Mouse (Mus musculus): ENCODE data around the gene Nos2. TPM values are rescaled to one million over a fixed set of nuclear protein-coding genes. Genes with fewer than 3 reads are reported as not detected.

The Nos2 gene
- total RNA-seq, 2 experiments from 2014 or later = 1.1 to 1.2 TPM

GRCm38 (mm10) chr11:78956260-78956659 is 35.7 kb downstream of the Nos2 start:
- DNase-seq = peak; percentile 66 to 72
- intact Hi-C loops (cut with DNase I) = loop anchor here (2.0 kb wide), 1 partner anchor 99 kb away; no protein-coding TSS in a partner anchor

GRCm38 (mm10) chr11:78959367-78959766 is 38.8 kb downstream of the Nos2 start:
- DNase-seq = no peak
- intact Hi-C loops (cut with DNase I) = no loop called here

DNA sequence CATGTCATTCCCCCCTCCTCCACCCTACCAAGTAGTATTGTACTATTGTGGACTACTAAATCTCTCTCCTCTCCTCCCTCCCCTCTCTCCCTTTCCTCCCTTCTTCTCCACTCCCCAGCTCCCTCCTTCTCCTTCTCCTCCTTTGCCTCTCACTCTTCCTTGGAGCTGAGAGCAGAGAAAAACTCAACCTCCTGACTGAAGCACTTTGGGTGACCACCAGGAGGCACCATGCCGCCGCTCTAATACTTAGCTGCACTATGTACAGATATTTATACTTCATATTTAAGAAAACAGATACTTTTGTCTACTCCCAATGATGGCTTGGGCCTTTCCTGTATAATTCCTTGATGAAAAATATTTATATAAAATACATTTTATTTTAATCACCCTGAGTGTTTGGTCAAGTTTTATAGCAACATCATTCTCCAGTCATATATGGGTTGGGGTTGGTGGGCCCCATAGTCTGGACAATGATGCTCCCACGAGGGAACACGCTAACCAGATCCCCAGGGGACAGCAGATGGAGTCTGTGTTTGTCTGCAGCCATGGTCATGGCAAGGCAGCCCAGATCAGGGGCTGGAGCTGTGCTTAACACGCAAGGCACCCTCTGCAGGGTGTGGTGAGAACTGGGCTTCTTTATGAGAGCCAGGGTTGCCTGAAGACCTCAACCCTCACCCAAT is 39.4 kb downstream of the Nos2 start:
- DNase-seq = no peak
- intact Hi-C loops (cut with DNase I) = loop anchor here (10.0 kb wide), 1 partner anchor 335 kb away; the partner anchor contains the start of gene Gm9964

DNA sequence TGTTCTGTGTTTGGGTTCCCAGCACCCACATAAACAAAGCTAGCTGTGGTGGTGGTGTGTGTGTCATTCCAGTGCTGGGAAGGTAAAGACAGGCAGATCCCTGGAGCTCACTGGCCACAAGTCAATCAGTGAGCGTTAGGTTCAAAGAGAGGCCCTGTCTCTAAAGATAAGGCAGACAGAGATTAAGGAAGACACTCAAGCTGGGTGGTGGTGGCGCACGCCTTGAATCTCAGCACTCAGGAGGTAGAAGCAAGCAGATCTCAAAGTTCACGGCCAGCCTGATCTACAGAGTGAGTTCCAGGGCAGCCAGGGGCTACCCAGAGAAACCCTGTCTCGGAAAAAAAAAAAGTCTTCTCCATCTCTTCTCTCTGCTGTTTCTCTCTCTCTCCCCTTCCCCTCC is 40.6 kb downstream of the Nos2 start:
- DNase-seq = no peak
- intact Hi-C loops (cut with DNase I) = loop anchor here (10.0 kb wide), 1 partner anchor 334 kb away; the partner anchor contains the start of gene Gm9964

DNA sequence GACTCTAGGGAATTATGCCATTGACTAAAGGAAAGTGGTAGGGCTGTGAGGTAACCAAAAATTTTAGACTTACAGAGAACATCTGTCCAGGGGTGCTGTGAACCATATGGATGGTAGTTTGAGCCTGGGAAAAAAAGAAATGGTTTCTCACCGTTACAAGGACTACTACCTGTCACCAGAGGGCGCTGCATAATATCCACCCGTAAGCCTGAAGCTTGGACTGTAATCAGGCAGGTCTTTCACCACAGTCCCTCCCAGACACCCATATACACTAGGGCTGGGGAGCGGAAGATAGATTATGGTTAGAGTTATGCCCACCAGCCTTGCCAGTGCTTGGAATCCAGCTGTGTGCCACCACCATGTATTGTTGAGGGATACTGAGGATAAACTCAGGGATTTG is 46.8 kb downstream of the Nos2 start:
- intact Hi-C loops (cut with DNase I) = loop anchor here (2.0 to 10.0 kb wide), 2 partner anchors 247 to 327 kb away; partner anchors contain the start of gene Gm9964
- DNase-seq = peak in 1 of 2 experiments; percentile 30

DNA sequence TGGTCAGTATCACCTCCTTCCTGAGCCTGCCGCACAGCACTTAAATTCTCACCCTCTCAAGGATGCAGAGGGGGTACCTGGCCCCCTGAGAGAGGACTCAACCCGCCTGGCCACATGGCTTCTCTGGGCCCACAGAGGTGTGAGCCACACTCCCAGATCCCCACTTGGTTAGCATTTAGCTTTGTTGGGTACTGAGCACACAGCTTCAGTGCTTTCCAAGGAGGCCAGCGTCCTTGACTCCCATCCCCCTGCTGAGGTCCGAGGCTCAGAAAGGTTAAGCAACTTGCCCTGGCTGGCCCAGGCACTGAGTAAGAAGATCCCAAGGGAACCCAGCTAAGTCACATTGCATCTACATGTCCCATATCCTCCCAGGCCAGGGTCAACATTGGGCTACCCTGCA is 47.5 kb downstream of the Nos2 start:
- no peak for DNase-seq
- intact Hi-C loops (cut with DNase I) = loop anchor here (10.0 kb wide), 1 partner anchor 327 kb away; the partner anchor contains the start of gene Gm9964

- intact Hi-C loops (cut with DNase I) = no loop called here
- DNase-seq = no peak
Measured at GRCm38 (mm10) chr11:78971096-78971495, 50.5 kb downstream of the Nos2 start.

GRCm38 (mm10) chr11:78971746-78972145 is 51.2 kb downstream of the Nos2 start:
- intact Hi-C loops (cut with DNase I) = no loop called here
- no peak for DNase-seq

DNA sequence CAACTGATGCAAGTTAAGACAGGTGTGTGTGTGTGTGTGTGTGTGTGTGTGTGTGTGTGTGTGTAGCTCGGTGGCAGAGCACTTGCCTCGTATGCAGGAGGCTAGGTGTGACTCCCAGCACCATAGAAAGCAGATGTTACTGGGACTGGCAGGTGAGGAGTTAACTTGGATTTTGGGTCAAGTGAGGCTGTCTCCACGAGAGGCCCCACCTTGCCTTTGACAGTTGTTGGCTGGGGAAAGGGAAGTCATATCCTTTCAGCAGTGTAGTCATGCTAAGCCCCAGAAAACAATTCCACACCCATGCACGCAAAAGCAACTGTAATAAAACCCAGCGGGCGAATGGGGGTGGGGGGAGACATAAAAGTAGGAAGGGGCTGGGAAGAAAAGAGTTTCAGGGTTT is 51.7 kb downstream of the Nos2 start:
- intact Hi-C loops (cut with DNase I) = no loop called here

GRCm38 (mm10) chr11:78972811-78973351 is 52.3 kb downstream of the Nos2 start:
- DNase-seq = no peak
- intact Hi-C loops (cut with DNase I) = no loop called here

More for the DNA sequence above, 51.7 kb downstream of the Nos2 start:
- no peak for DNase-seq

GRCm38 (mm10) chr11:78973381-78974150 is 53.0 kb downstream of the Nos2 start:
- DNase-seq = peak in 1 of 2 experiments; percentile 56
- intact Hi-C loops (cut with DNase I) = no loop called here

DNA sequence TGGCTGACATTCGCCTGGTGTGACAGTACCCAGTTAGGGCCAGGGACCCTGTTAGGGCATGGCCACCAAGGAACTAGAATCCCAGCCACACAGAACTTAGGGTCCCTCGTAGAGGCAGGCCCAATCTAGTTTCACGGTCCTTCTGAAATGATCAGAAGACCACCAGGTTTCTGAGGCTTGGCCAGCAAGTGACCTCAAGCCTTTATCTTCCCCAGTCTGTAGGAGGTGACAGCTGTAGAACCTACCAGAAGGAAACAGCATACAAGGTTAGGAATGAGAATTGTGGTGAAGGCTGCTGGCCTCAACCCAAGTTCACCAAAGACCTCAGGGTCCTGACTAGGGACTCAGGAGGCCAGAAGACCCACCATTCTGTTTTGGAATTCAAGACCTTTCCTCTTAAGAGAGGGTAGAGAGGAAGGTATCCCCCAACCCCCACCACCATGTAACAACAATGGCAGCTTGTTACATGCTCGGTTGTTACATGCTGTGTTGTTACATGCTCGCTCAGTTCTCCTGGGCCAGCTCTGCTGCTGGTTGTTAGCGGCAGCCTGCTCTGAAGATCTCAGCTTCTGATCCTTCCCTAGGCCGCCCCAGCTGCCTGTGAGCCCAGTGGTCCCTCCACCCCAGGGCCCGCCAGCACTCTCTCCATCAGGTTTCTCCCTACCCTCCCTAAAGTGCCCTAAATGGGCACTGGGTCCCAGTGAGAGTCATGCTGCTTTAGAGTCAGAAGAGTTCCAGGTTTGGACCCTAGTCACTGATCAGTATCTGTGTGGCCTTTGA is 56.3 kb downstream of the Nos2 start:
- DNase-seq = no peak
- intact Hi-C loops (cut with DNase I) = no loop called here

DNA sequence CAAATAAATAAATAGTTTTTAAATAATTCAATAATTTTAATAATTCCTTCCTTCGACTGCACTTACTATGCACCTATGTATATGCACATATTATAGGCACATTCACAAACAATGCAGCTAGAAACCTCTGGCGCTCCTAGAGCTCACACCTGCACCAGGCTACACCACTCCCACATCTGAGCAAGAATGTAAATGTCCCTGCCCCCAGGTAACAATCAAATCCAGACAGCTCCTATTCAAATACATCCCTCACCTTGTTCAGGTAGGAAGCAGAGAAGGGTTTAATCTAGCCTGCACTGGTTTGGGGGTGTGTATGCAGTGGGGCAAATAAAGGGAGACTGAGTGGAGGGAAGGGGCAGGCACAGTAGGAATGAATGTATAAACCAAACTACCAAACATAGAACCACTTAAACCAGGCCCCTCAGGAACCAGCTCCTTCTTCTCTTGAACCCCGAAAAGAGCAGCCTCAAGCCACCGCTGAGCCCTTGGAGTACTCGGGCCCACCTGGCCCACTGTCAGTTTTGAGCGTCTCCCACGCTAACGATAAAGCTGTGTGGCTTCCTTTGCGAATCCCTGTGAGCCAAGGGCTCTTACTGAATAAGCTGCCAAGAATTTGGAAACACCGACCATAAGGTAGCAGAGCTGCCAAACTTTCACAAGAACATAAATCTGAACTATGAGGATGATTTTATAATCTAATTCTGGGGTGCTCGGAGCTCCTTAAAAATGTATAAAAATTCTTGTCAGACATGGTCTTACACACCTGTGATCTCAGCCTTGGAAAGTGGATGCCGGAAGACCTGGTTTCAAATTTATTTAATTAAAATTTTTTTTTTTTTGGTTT is 57.8 kb downstream of the Nos2 start:
- intact Hi-C loops (cut with DNase I) = no loop called here
- DNase-seq = no peak

DNA sequence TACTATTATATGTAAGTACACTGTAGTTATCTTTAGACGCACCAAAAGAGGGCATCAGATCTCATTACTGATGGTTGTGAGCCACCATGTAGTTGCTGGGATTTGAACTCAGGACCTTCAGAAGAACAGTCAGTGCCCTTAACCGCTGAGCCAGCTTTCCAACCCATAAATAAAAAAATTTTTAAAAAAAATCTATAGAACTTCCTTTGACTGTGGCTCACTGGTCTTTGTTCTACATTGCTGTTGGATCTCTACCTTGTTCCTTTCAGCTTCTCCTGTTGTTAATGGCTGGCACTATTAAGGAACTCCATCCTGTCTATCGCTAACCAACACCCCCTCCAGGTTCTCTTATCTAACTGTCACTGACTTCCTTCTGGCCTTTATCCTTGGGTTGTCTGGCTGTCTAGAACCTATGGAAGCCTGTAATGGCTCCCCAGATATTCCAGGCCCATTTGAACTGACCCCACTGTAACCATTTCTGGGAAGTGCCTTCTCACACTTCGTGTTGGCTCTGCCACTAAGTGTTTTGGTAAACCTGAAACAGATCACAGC is 59.6 kb downstream of the Nos2 start:
- DNase-seq = no peak
- intact Hi-C loops (cut with DNase I) = no loop called here

DNA sequence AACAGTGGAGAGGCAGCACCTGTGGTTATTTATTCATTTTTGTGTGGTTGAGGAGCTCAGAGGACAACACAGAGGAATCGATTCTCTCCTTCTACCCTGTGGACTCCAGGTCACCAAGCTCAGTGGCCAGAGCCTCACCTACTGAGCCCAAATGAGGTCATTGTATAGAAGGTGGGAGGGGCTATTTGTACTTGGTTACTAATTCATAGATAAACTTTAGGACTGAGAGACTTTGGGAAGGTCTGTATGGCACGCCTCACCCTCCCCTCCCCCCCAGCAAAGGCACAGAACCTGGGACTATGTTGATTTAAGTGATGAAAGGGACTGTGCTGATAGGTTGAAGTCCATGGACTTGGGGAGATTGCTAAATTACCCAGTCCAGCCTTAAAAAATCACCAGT is 61.5 kb downstream of the Nos2 start:
- DNase-seq = no peak
- intact Hi-C loops (cut with DNase I) = no loop called here

GRCm38 (mm10) chr11:78982513-78983291 is 62.1 kb downstream of the Nos2 start:
- intact Hi-C loops (cut with DNase I) = no loop called here
- no peak for DNase-seq

- intact Hi-C loops (cut with DNase I) = no loop called here
Measured at GRCm38 (mm10) chr11:78983539-78983938, 63.0 kb downstream of the Nos2 start.

DNA sequence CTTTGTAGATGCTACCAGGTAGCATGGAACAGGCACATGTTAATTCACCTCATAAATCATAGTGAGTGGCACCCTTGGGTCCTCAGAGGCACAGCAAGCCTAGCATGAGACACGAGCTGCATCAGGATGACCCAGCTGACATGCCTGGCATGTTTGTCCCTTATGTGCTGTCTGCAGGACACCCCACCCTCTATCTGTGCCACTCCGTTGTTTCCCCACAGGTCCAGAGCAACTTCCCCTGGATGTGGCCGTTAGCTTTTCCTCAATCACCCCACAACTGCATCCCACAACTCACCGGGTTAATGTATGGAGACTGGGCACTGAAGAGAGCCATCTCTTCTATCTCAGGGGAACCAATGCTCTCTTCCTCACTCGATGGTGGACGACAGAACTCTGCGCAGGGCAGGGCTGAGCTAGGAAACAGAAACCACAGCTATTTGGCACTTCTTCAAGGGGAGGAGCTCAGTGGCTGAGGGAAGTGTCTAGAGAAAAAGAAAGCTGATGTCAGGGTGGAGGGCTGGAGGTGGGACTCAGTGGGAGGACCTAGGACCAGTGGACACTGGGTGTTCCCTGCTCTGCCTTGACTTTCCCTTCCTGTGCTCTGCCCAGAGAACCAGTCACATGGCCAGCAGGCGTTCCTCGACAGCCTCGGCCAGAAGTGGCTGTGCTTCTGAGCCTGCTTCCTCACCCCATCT is 64.0 kb downstream of the Nos2 start, which contains the start of gene Lgals9:
TSS of gene Lgals9 (minus strand) at position 464 of the 695 bp plus-strand sequence.
- peak; percentile 53 to 74 for DNase-seq
- intact Hi-C loops (cut with DNase I) = no loop called here

More at GRCm38 (mm10) chr11:78983539-78983938, 63.0 kb downstream of the Nos2 start:
- DNase-seq = no peak
